8 mouse cellular contexts compared by ENCODE assay signal in the genomic region with DNA sequence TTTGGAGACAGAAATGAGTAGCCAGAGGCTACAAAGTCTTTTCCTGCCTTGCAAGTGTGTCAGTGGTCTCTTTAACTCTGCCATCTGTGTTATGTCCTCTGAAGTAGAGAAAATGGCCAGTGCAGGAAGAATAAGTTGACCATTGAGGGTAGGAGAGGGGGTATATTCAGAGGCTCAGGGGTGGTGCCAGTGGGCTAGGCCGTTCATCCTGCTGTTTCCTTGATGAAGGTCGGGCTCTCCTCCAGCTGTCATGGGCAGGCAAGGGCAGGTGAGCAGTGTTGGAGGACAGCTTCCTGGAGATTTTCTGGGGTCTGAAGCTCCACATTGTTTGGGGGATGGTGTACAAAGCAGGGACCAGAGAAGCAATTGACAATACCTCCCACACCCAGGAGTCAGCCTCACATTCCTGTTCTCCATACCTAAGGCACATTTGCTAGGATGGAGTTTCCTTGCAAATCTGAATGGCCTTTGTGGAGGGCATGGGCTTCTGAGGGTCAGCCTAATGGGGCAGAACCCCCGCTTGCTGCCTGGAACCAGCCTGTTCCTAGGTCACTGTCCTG. TPM values are rescaled to one million over a fixed set of nuclear protein-coding genes. Genes with fewer than 3 reads are reported as not detected.
DNase-seq lines count a peak whose midpoint lies in the region; ATAC-seq and TF ChIP-seq lines count a peak whose summit lies in the region.

No protein-coding gene starts in this region.

- no peak for ATAC-seq in erythroblast, adult 5-6 weeks (replicated peaks; ENCODE audit: low FRiP score, poor library complexity, severe bottlenecking)
- ATAC-seq in heart, embryonic 16.5 days (replicated peaks; ENCODE audit: extremely low read depth, insufficient read depth, low FRiP score) = no peak
- no peak for ATAC-seq in liver, postnatal 0 days

- no peak for TF ChIP-seq RAD21 in MEL (IDR thresholded peaks at IDR 0.05; ENCODE audit: low read depth, low read length)

- H3K4me1 ChIP-seq in erythroblast, embryonic 14.5 days (ENCODE audit: control insufficient read depth) = peaks cover 55% of the 10 kb centered on the region
- H3K4me1 ChIP-seq in MEL (ENCODE audit: control insufficient read depth in 1 of 2, insufficient read depth in 2 of 2, low read length in 2 of 2) = peaks cover 9 to 20% of the 10 kb centered on the region in 2 experiments
- peaks cover 47% of the 10 kb centered on the region for H3K4me1 ChIP-seq in heart, embryonic 16.5 days (ENCODE audit: control insufficient read depth, insufficient read depth, low read length)
- peaks cover 55% of the 10 kb centered on the region for H3K4me1 ChIP-seq in liver, postnatal 0 days (ENCODE audit: insufficient read depth)

- peaks cover 17% of the 10 kb centered on the region for H3K79me2 ChIP-seq in MEL (ENCODE audit: control insufficient read depth, insufficient read depth, low read length, poor library complexity)

- H3K9me3 ChIP-seq in erythroblast, embryonic 14.5 days (ENCODE audit: control insufficient read depth, low read length) = no peaks in the 10 kb centered on the region
- no peaks in the 10 kb centered on the region for H3K9me3 ChIP-seq in MEL (replicated peaks; ENCODE audit: insufficient read depth, low read length)
- no peaks in the 10 kb centered on the region for H3K9me3 ChIP-seq in heart, embryonic 16.5 days (replicated peaks; ENCODE audit: control insufficient read depth, low read length)
- no peaks in the 10 kb centered on the region for H3K9me3 ChIP-seq in liver, postnatal 0 days (ENCODE audit: low read length)

- peaks cover 52% of the 10 kb centered on the region for H3K36me3 ChIP-seq in erythroblast, embryonic 14.5 days (ENCODE audit: control insufficient read depth)
- peaks cover 5 to 11% of the 10 kb centered on the region in 2 experiments for H3K36me3 ChIP-seq in MEL (ENCODE audit: control insufficient read depth in 1 of 2, insufficient read depth in 2 of 2, low read length in 2 of 2)
- peaks cover 11% of the 10 kb centered on the region for H3K36me3 ChIP-seq in heart, embryonic 16.5 days (ENCODE audit: control insufficient read depth, insufficient read depth)
- peaks cover 31% of the 10 kb centered on the region for H3K36me3 ChIP-seq in liver, postnatal 0 days (replicated peaks; ENCODE audit: insufficient read depth, low read length)

- no peak overlapping the region for H3K27ac ChIP-seq in MEL (ENCODE audit: control insufficient read depth, low read depth, low read length)
- peak overlapping the region; percentile 95 for H3K27ac ChIP-seq in heart, embryonic 16.5 days (ENCODE audit: low read length)
- peak overlapping the region; percentile 87 for H3K27ac ChIP-seq in liver, postnatal 0 days (ENCODE audit: low read depth)

- peak overlapping the region; percentile 93; the same call in 1 of the 2 replicates for H3K9ac ChIP-seq in MEL (ENCODE audit: control insufficient read depth, low read depth, low read length, poor library complexity, severe bottlenecking)
- H3K9ac ChIP-seq in heart, embryonic 16.5 days (ENCODE audit: low read length) = peak overlapping the region; percentile 96
- H3K9ac ChIP-seq in liver, postnatal 0 days (replicated peaks) = peak overlapping the region; percentile 97

- TF ChIP-seq POLR2A in MEL (IDR thresholded peaks at IDR 0.05; ENCODE audit: control insufficient read depth in 1 of 2, insufficient read depth in 1 of 2, low read depth in 1 of 2, low read length in 2 of 2, poor library complexity in 1 of 2) = no peak

- H3K4me2 ChIP-seq in heart, embryonic 16.5 days (ENCODE audit: low read depth, low read length) = peak overlapping the region; percentile 83
- H3K4me2 ChIP-seq in liver, postnatal 0 days (ENCODE audit: low read depth, low read length) = peak overlapping the region; percentile 88

- WGBS in heart, embryonic 16.5 days = 51% methylated on average over 3 of the region's 3 CpGs
- 58% methylated on average over 3 of the region's 3 CpGs for WGBS in liver, postnatal 0 days (ENCODE audit: insufficient replicate concordance)

- H3K4me3 ChIP-seq in erythroblast, embryonic 14.5 days (replicated peaks) = peak overlapping the region; percentile 97
- H3K4me3 ChIP-seq in MEL (ENCODE audit: control insufficient read depth in 1 of 2, insufficient read depth in 1 of 2, low read depth in 2 of 2, low read length in 2 of 2) = 0 out of 4 replicates have a peak overlapping the region, but pooled peaks of 1 of the 2 experiments have one; percentile 97
- peak overlapping the region; percentile 95 for H3K4me3 ChIP-seq in heart, embryonic 16.5 days (ENCODE audit: low read length)
- peak overlapping the region; percentile 94 for H3K4me3 ChIP-seq in liver, postnatal 0 days (ENCODE audit: low read depth, low read length)

- DNase-seq in MEL (ENCODE audit: low read depth, low spot score) = no peak
- no peak for DNase-seq in liver, postnatal 0 days
- no peak for DNase-seq in testis, postnatal 14 days (ENCODE audit: low spot score)
- no peak for DNase-seq in layer of hippocampus, adult 8-10 months (ENCODE audit: low spot score in 2 of 2)
- DNase-seq in gastrocnemius, postnatal 4 days (ENCODE audit: low spot score in 2 of 2) = no peak

- TF ChIP-seq EP300 in MEL (IDR thresholded peaks at IDR 0.05; ENCODE audit: low read depth in 1 of 2, low read length in 2 of 2) = no peak
- no peak for TF ChIP-seq EP300 in liver, postnatal 0 days (IDR thresholded peaks at IDR 0.05; ENCODE audit: low read depth)

- no peaks in the 10 kb centered on the region for H3K27me3 ChIP-seq in erythroblast, embryonic 14.5 days (ENCODE audit: control insufficient read depth)
- H3K27me3 ChIP-seq in MEL (ENCODE audit: control insufficient read depth in 1 of 2, insufficient read depth in 2 of 2, low read length in 2 of 2) = no peaks in the 10 kb centered on the region
- no peaks in the 10 kb centered on the region for H3K27me3 ChIP-seq in heart, embryonic 16.5 days (ENCODE audit: control insufficient read depth, insufficient read depth, low read length)
- H3K27me3 ChIP-seq in liver, postnatal 0 days (ENCODE audit: insufficient read depth, low read length) = no peaks in the 10 kb centered on the region

- no peak for TF ChIP-seq CTCF in MEL (IDR thresholded peaks at IDR 0.05 in 2 of 3, conservative IDR thresholded peaks at IDR 0.05 in 1 of 3; ENCODE audit: control insufficient read depth in 1 of 3, insufficient read depth in 1 of 3, low read depth in 2 of 3, low read length in 3 of 3, poor library complexity in 1 of 3, severe bottlenecking in 1 of 3)
- no peak for TF ChIP-seq CTCF in liver, postnatal 0 days (IDR thresholded peaks at IDR 0.05; ENCODE audit: low read depth)

RNA-seq across cellular contexts. Expression of a gene that starts 1.4 kb away (rescaled TPM):
- not detected in 2 replicates for polyA plus RNA-seq in erythroblast, embryonic 14.5 days (2012)
- not detected in 2 replicates for total RNA-seq in erythroblast, adult 5-6 weeks (2015; ENCODE audit: low replicate concordance)
- not detected in 2 replicates for total RNA-seq in erythroblast, adult 5-6 weeks (2017; ENCODE audit: low replicate concordance)
- total RNA-seq in MEL (2012; rRNA removed) = 0.10 TPM in 1 of 2 replicates, not detected in the other
- under 1 TPM in 1 of 2 experiments, not detected in 1; 0.26 TPM for polyA plus RNA-seq in MEL (2012; ENCODE audit: insufficient read depth in 1 of 2, insufficient read length in 2 of 2, low read depth in 1 of 2, low replicate concordance in 2 of 2, missing spikeins in 1 of 2)
- polyA plus RNA-seq in heart, embryonic 16.5 days (2015; fragmentation: Nextera tagmentation; extraction: Ambion mirVana) = 0.22 and 0.40 TPM in 2 replicates
- 0.14 and 0.18 TPM in 2 replicates for polyA plus RNA-seq in liver, postnatal 0 days (2015; fragmentation: Nextera tagmentation; extraction: Ambion mirVana)
- total RNA-seq in layer of hippocampus, adult 8-10 months (2022) = 10 to 100 TPM in 2 of 4 experiments, 1 to 10 TPM in 2; 6.7 to 11.6 (median 9.9) TPM
- 1 to 10 TPM; 1.0 to 1.3 TPM for total RNA-seq in gastrocnemius, postnatal 4 days (2021)

RNA-seq across cellular contexts. Expression of a gene that starts 1.5 kb away (rescaled TPM):
- polyA plus RNA-seq in erythroblast, embryonic 14.5 days (2012) = 0.56 TPM in 2 replicates
- total RNA-seq in erythroblast, adult 5-6 weeks (2015; ENCODE audit: low replicate concordance) = 7.9 TPM in 2 replicates
- 7.1 and 8.3 TPM in 2 replicates for total RNA-seq in erythroblast, adult 5-6 weeks (2017; ENCODE audit: low replicate concordance)
- 7.2 and 8.3 TPM in 2 replicates for total RNA-seq in MEL (2012; rRNA removed)
- 1 to 10 TPM in 1 of 2 experiments, not detected in 1; 6.9 TPM for polyA plus RNA-seq in MEL (2012; ENCODE audit: insufficient read depth in 1 of 2, insufficient read length in 2 of 2, low read depth in 1 of 2, low replicate concordance in 2 of 2, missing spikeins in 1 of 2)
- polyA plus RNA-seq in heart, embryonic 16.5 days (2015; fragmentation: Nextera tagmentation; extraction: Ambion mirVana) = 39.4 and 42.6 TPM in 2 replicates
- polyA plus RNA-seq in liver, postnatal 0 days (2015; fragmentation: Nextera tagmentation; extraction: Ambion mirVana) = 18.6 and 20.3 TPM in 2 replicates
- 10 to 100 TPM; 54.5 to 70.6 (median 60.3) TPM for total RNA-seq in layer of hippocampus, adult 8-10 months (2022)
- 10 to 100 TPM; 26.6 to 26.7 TPM for total RNA-seq in gastrocnemius, postnatal 4 days (2021)

RNA-seq across cellular contexts. Expression of a gene that starts 27.0 kb away (rescaled TPM):
- polyA plus RNA-seq in erythroblast, embryonic 14.5 days (2012) = 0.06 and 0.33 TPM in 2 replicates
- 2.7 TPM in 1 of 2 replicates, not detected in the other for total RNA-seq in erythroblast, adult 5-6 weeks (2015; ENCODE audit: low replicate concordance)
- 1.3 and 5.6 TPM in 2 replicates for total RNA-seq in erythroblast, adult 5-6 weeks (2017; ENCODE audit: low replicate concordance)
- 0.19 TPM in 1 of 2 replicates, not detected in the other for total RNA-seq in MEL (2012; rRNA removed)
- 1 to 10 TPM in 1 of 2 experiments, not detected in 1; 1.6 TPM for polyA plus RNA-seq in MEL (2012; ENCODE audit: insufficient read depth in 1 of 2, insufficient read length in 2 of 2, low read depth in 1 of 2, low replicate concordance in 2 of 2, missing spikeins in 1 of 2)
- polyA plus RNA-seq in heart, embryonic 16.5 days (2015; fragmentation: Nextera tagmentation; extraction: Ambion mirVana) = 9.4 and 13.1 TPM in 2 replicates
- 19.3 and 23.2 TPM in 2 replicates for polyA plus RNA-seq in liver, postnatal 0 days (2015; fragmentation: Nextera tagmentation; extraction: Ambion mirVana)
- total RNA-seq in layer of hippocampus, adult 8-10 months (2022) = 10 to 100 TPM; 19.3 to 33.3 (median 24.4) TPM
- 10 to 100 TPM; 16.7 to 19.3 TPM for total RNA-seq in gastrocnemius, postnatal 4 days (2021)

RNA-seq across cellular contexts. Expression of a gene that starts 33.3 kb away (rescaled TPM):
- polyA plus RNA-seq in erythroblast, embryonic 14.5 days (2012) = 0.34 and 0.45 TPM in 2 replicates
- 0.42 and 2.9 TPM in 2 replicates for total RNA-seq in erythroblast, adult 5-6 weeks (2015; ENCODE audit: low replicate concordance)
- 0.84 and 1.8 TPM in 2 replicates for total RNA-seq in erythroblast, adult 5-6 weeks (2017; ENCODE audit: low replicate concordance)
- total RNA-seq in MEL (2012; rRNA removed) = 9.5 and 10.3 TPM in 2 replicates
- 10 to 100 TPM in 1 of 2 experiments, not detected in 1; 14.9 TPM for polyA plus RNA-seq in MEL (2012; ENCODE audit: insufficient read depth in 1 of 2, insufficient read length in 2 of 2, low read depth in 1 of 2, low replicate concordance in 2 of 2, missing spikeins in 1 of 2)
- 26.9 and 28.1 TPM in 2 replicates for polyA plus RNA-seq in heart, embryonic 16.5 days (2015; fragmentation: Nextera tagmentation; extraction: Ambion mirVana)
- 32.2 and 32.3 TPM in 2 replicates for polyA plus RNA-seq in liver, postnatal 0 days (2015; fragmentation: Nextera tagmentation; extraction: Ambion mirVana)
- total RNA-seq in layer of hippocampus, adult 8-10 months (2022) = 10 to 100 TPM; 15.6 to 19.9 (median 16.9) TPM
- 10 to 100 TPM; 11.9 to 12.7 TPM for total RNA-seq in gastrocnemius, postnatal 4 days (2021)

RNA-seq across cellular contexts. Expression of a gene that starts 41.9 kb away (rescaled TPM):
- polyA plus RNA-seq in erythroblast, embryonic 14.5 days (2012) = not detected in 2 replicates
- total RNA-seq in erythroblast, adult 5-6 weeks (2015; ENCODE audit: low replicate concordance) = not detected in 2 replicates
- not detected in 2 replicates for total RNA-seq in erythroblast, adult 5-6 weeks (2017; ENCODE audit: low replicate concordance)
- not detected in 2 replicates for total RNA-seq in MEL (2012; rRNA removed)
- polyA plus RNA-seq in MEL (2012; ENCODE audit: insufficient read depth in 1 of 2, insufficient read length in 2 of 2, low read depth in 1 of 2, low replicate concordance in 2 of 2, missing spikeins in 1 of 2) = not detected
- not detected in 2 replicates for polyA plus RNA-seq in heart, embryonic 16.5 days (2015; fragmentation: Nextera tagmentation; extraction: Ambion mirVana)
- polyA plus RNA-seq in liver, postnatal 0 days (2015; fragmentation: Nextera tagmentation; extraction: Ambion mirVana) = not detected in 2 replicates
- total RNA-seq in layer of hippocampus, adult 8-10 months (2022) = not detected
- total RNA-seq in gastrocnemius, postnatal 4 days (2021) = not detected
